Mouse (Mus musculus) lung, postnatal 0 days (tissue): ENCODE measurements around the gene St6galnac4. TPM values are rescaled to one million over a fixed set of nuclear protein-coding genes. Genes with fewer than 3 reads are reported as not detected.
A peak's percentile ranks its signal among the peaks of the same experiment; 100 is the strongest.

Source experiments
- ATAC-seq: fragments of 200-750 bp; cut with Nextera tagmentation; 2 replicates; pipeline ENCODE4 v1.8.0; 2017; ENCODE audit warnings: moderate library complexity
- DNase-seq: peaks from one replicate; pipeline ENCODE4 v3.0.0-alpha.2; 2016; ENCODE audit warnings: low spot score
- H3K27ac ChIP-seq: fragments of 300-500 bp; sonication (generic); 2 replicates; pipeline ENCODE4 v1.5.1; 2014; ENCODE audit warnings: antibody characterized with exemption, mild to moderate bottlenecking, low read length, mixed read lengths
- H3K27me3 ChIP-seq: fragments of 300-500 bp; sonication (generic); replicated peaks from 2 replicates; pipeline ENCODE4 v1.6.1; 2014; ENCODE audit warnings: low read length, mixed read lengths; ENCODE audit not compliant: insufficient read depth
- H3K36me3 ChIP-seq: fragments of 300-500 bp; sonication (generic); 2 replicates; pipeline ENCODE4 v1.6.1; 2014; ENCODE audit warnings: low read length, mixed read lengths; ENCODE audit not compliant: insufficient read depth
- H3K4me1 ChIP-seq: fragments of 300-500 bp; sonication (generic); 2 replicates; pipeline ENCODE4 v1.6.1; 2014; ENCODE audit warnings: antibody characterized with exemption, low read depth, low read length, mixed read lengths; ENCODE audit not compliant: insufficient read depth
- H3K4me2 ChIP-seq: fragments of 300-500 bp; sonication (generic); replicated peaks from 2 replicates; pipeline ENCODE4 v1.6.1; 2014; ENCODE audit warnings: low read depth, mild to moderate bottlenecking, low read length, moderate library complexity, mixed read lengths
- H3K4me3 ChIP-seq: fragments of 300-500 bp; sonication (generic); 2 replicates; pipeline ENCODE4 v1.5.1; 2014; ENCODE audit warnings: low read depth, low read length
- H3K9ac ChIP-seq: fragments of 300-500 bp; sonication (generic); replicated peaks from 2 replicates; pipeline ENCODE4 v1.6.1; 2014; ENCODE audit warnings: low read depth, mild to moderate bottlenecking
- H3K9me3 ChIP-seq: fragments of 300-500 bp; sonication (generic); 2 replicates; pipeline ENCODE4 v1.6.1; 2016; ENCODE audit warnings: low read length, mixed read lengths
- CTCF ChIP-seq: IDR thresholded peaks from 2 replicates; pipeline ENCODE4 v1.5.1; 2016; ENCODE audit warnings: antibody characterized with exemption, mild to moderate bottlenecking
- EP300 ChIP-seq: IDR thresholded peaks from 2 replicates; pipeline ENCODE4 v1.6.1; 2016; ENCODE audit warnings: antibody characterized with exemption, mild to moderate bottlenecking, control low read depth
- WGBS: fragments of 180-500 bp; shearing (Covaris S2); extraction: QIAGEN DNeasy Blood & Tissue Kit; methylation state at CpG from one replicate; pipeline ENCODE4 v1.1.7; 2014; 5-methylcytosine and 5-hydroxymethylcytosine counted together
- polyA plus RNA-seq: library from polyadenylated mRNA; unstranded; fragments of >200 nt; fragmentation: Nextera tagmentation; extraction: Ambion mirVana; gene quantifications from 2 replicates; pipeline ENCODE4 v1.2.1, GENCODE M21; 2015

The St6galnac4 gene
- polyA plus RNA-seq, 1 experiment from 2014 or later: 38.9 TPM

- 3% methylated on average over 26 of the region's 26 CpGs for WGBS
- Histone ChIP-seq H3K9ac (no peak overlapping the region), H3K9me3 (no peaks in the 10 kb centered on the region), H3K4me1 (peaks cover 3% of the 10 kb centered on the region; the same call in 1 of the 2 replicates), H3K36me3 (no peaks in the 10 kb centered on the region), H3K27me3 (peaks cover 8% of the 10 kb centered on the region; the same call in 1 of the 2 replicates), H3K27ac (no peak overlapping the region), H3K4me2 (peak overlapping the region; percentile 27), H3K4me3 (no peak overlapping the region)
- ATAC-seq: peak; percentile 15; the same call in 1 of the 2 replicates
- TF ChIP-seq CTCF (peak; percentile 79), EP300 (no peak)
- DNase-seq: peak; percentile 73
Observed at GRCm38 (mm10) chr2:32574901-32575585, 11.9 kb upstream of the St6galnac4 start.

GRCm38 (mm10) chr2:32575586-32576160 is 11.2 kb upstream of the St6galnac4 start, which contains the start of gene 9430097D07Rik:
Gene 9430097D07Rik, minus strand, starts transcription at chr2:32575684.
- Histone ChIP-seq H3K4me3 (no peak within 1 kb of the TSS), H3K9ac (no peak within 1 kb of the TSS), H3K27me3 (peaks cover 10% of the 10 kb centered on the region; the same call in 1 of the 2 replicates), H3K36me3 (no peaks in the 10 kb centered on the region), H3K9me3 (no peaks in the 10 kb centered on the region), H3K27ac (no peak within 1 kb of the TSS), H3K4me1 (peaks cover 3% of the 10 kb centered on the region; the same call in 1 of the 2 replicates), H3K4me2 (peak within 1 kb of the TSS; percentile 27)
- WGBS: 11% methylated on average over 28 of the region's 28 CpGs
- TF ChIP-seq CTCF (no peak), EP300 (no peak)
- DNase-seq: no peak
- no peak for ATAC-seq

- Histone ChIP-seq H3K27ac (no peak overlapping the region), H3K4me3 (no peak overlapping the region), H3K9ac (no peak overlapping the region), H3K4me1 (no peaks in the 10 kb centered on the region; the same call in 1 of the 2 replicates), H3K27me3 (peaks cover 10% of the 10 kb centered on the region; the same call in 1 of the 2 replicates), H3K36me3 (no peaks in the 10 kb centered on the region), H3K9me3 (no peaks in the 10 kb centered on the region), H3K4me2 (no peak overlapping the region)
- WGBS: 74% methylated on average over 9 of the region's 9 CpGs
- ATAC-seq (no peak), DNase-seq (no peak)
- TF ChIP-seq EP300 (no peak), CTCF (no peak)
Observed at GRCm38 (mm10) chr2:32576532-32576931, 10.4 kb upstream of the St6galnac4 start.

GRCm38 (mm10) chr2:32578146-32579046 is 8.5 kb upstream of the St6galnac4 start:
- WGBS: 35% methylated on average over 25 of the region's 30 CpGs
- H3K27me3 ChIP-seq: peaks cover 10% of the 10 kb centered on the region; the same call in 1 of the 2 replicates

GRCm38 (mm10) chr2:32581450-32582095 is 5.3 kb upstream of the St6galnac4 start:
- peaks cover 5% of the 10 kb centered on the region; the same call in 1 of the 2 replicates for H3K27me3 ChIP-seq
- H3K9me3 ChIP-seq: no peaks in the 10 kb centered on the region
- DNase-seq (peak; percentile 89), ATAC-seq (peak; percentile 71)
- no peak overlapping the region for H3K4me3 ChIP-seq
- no peaks in the 10 kb centered on the region for H3K4me1 ChIP-seq
- no peak overlapping the region for H3K4me2 ChIP-seq
- TF ChIP-seq CTCF: peak; percentile 33
- no peak for TF ChIP-seq EP300
- no peak overlapping the region for H3K27ac ChIP-seq
- WGBS: 38% methylated on average over 19 of the region's 19 CpGs
- no peak overlapping the region for H3K9ac ChIP-seq
- no peaks in the 10 kb centered on the region for H3K36me3 ChIP-seq

More at GRCm38 (mm10) chr2:32578146-32579046, 8.5 kb upstream of the St6galnac4 start:
- no peak overlapping the region for H3K4me3 ChIP-seq
- DNase-seq: no peak
- H3K27ac ChIP-seq: no peak overlapping the region
- ATAC-seq: peak; percentile 13; the same call in 1 of the 2 replicates
- no peak for TF ChIP-seq EP300
- no peak for TF ChIP-seq CTCF
- no peaks in the 10 kb centered on the region for H3K36me3 ChIP-seq
- H3K4me2 ChIP-seq: no peak overlapping the region
- H3K4me1 ChIP-seq: no peaks in the 10 kb centered on the region
- no peak overlapping the region for H3K9ac ChIP-seq
- H3K9me3 ChIP-seq: no peaks in the 10 kb centered on the region
